ENCODE assay signal across 7 mouse cellular contexts in the genomic region with DNA sequence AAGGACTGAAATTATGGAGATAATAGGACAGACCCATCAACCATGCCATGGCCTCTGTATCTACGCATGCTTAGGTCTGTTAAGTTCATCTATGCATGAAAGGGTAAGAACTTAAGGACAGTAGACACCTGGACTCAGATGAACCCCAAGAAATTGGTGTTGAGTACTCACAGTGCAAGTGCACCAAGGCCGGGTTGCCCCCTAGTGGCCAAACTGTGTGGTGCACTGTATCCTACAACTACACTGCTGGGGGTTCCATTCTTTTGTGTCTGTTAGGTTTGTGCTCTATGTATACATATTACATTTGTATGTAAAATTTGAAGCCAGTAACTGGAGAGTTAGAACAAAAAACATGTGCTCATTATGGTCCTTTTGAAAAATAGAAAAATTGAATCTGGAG.
A peak's percentile ranks its signal among the peaks of the same experiment; 100 is the strongest.
DNase-seq lines count a peak whose midpoint lies in the region.

No protein-coding gene starts in this region.

- 43% methylated on average over 2 of the region's 2 CpGs for WGBS in large intestine, adult 2 months

- DNase-seq in layer of hippocampus, adult 11-12 months (ENCODE audit: low spot score), result peak; percentile 10
- DNase-seq in layer of hippocampus, postnatal 36 days, result no peak
- DNase-seq in 3T3-L1 (ENCODE audit: low read depth, low spot score), result peak; percentile 25
- DNase-seq in 416B (ENCODE audit: low read depth), result peak; percentile 36
- peak; percentile 4 for DNase-seq in cerebellum, adult 8-10 months
- DNase-seq in large intestine, adult 2 months (ENCODE audit: low read depth, low spot score), result peak; percentile 1
- no peak for DNase-seq in MN1 (ENCODE audit: low spot score)

Comparison
In these comparisons a context has a peak if more than half of its experiments do, and no peak if none do; other contexts are left out.
1. DNase-seq: peak in layer of hippocampus, adult 11-12 months (single experiment), 3T3-L1 (single experiment), 416B (single experiment), cerebellum, adult 8-10 months (single experiment) and large intestine, adult 2 months (single experiment); none in layer of hippocampus, postnatal 36 days (0 of 2) and MN1 (single experiment).